Mouse (Mus musculus) Muller cell, postnatal 12 days (primary cell): ENCODE results near the gene Fbxo41.
A peak's percentile ranks its signal among the peaks of the same experiment; 100 is the strongest.

Source experiments
- DNase-seq: peaks from one replicate; pipeline ENCODE4 v3.0.0-alpha.2; 2015; ENCODE audit errors: inconsistent ontology term

Gene Fbxo41

GRCm38 (mm10) chr6:85447351-85447750 lies 55.4 kb downstream of the Fbxo41 start:
- no peak for DNase-seq

- no peak for DNase-seq
These were observed 57.5 kb downstream of the Fbxo41 start for GRCm38 (mm10) chr6:85445286-85445685.

GRCm38 (mm10) chr6:85444266-85444965 lies 58.4 kb downstream of the Fbxo41 start:
- peak; percentile 58 for DNase-seq

- DNase-seq: no peak
These were observed 59.1 kb downstream of the Fbxo41 start for GRCm38 (mm10) chr6:85443488-85444233.

- no peak for DNase-seq
These were observed 61.7 kb downstream of the Fbxo41 start for GRCm38 (mm10) chr6:85441142-85441541.

- DNase-seq: peak; percentile 7
These were observed 66.2 kb downstream of the Fbxo41 start for GRCm38 (mm10) chr6:85436631-85437030.

- no peak for DNase-seq
These were observed 66.6 kb downstream of the Fbxo41 start for GRCm38 (mm10) chr6:85436204-85436603.

GRCm38 (mm10) chr6:85433865-85434264 lies 68.9 kb downstream of the Fbxo41 start:
- no peak for DNase-seq

GRCm38 (mm10) chr6:85431842-85432431 lies 70.9 kb downstream of the Fbxo41 start, which contains the start of gene Smyd5:
TSS of gene Smyd5 (plus strand) at chr6:85431989.
- DNase-seq: peak; percentile 73

- no peak for DNase-seq
These were observed 71.4 kb downstream of the Fbxo41 start for GRCm38 (mm10) chr6:85431274-85431841.

GRCm38 (mm10) chr6:85423836-85424379 lies 78.9 kb downstream of the Fbxo41 start, which contains the start of gene Noto:
TSS of gene Noto (plus strand) at chr6:85423886.
- DNase-seq: no peak
